Mouse (Mus musculus): ENCODE data around the gene 1700012A03Rik.

The 1700012A03Rik gene

GRCm38 (mm10) chr6:32049951-32050345 lies at the start of gene 1700012A03Rik:
1700012A03Rik (plus strand) TSS chr6:32050246.
- DNase-seq (ENCODE audit: low read depth, low spot score): no peak

- no peak for DNase-seq (ENCODE audit: low read depth, low spot score)
These were observed 45.8 kb upstream of the 1700012A03Rik start for GRCm38 (mm10) chr6:32004228-32004627.

DNA sequence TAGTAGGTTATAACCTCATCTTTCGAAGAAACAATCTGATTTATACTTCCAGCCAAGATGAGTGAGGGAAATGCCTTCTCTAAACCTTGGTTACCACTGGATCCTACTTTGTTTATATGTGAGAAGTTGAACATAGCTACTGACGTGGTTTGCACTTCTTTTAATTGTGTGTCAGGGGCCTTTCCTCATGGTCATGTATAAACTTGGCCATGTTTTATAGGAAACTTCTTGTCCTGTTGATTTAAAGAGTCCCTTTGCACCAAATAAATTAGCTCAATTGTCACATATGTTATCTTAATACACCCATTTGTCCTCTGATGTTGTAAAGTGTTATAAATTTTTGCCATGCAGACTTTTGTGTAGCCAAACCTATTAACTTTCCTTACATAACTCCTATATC lies 44.1 kb upstream of the 1700012A03Rik start:
- DNase-seq (ENCODE audit: low read depth, low spot score): no peak

GRCm38 (mm10) chr6:32006382-32006781 lies 43.7 kb upstream of the 1700012A03Rik start:
- no peak for DNase-seq (ENCODE audit: low read depth, low spot score)

GRCm38 (mm10) chr6:32007336-32007735 lies 42.7 kb upstream of the 1700012A03Rik start:
- peak; percentile 65 for DNase-seq (ENCODE audit: low read depth, low spot score)

GRCm38 (mm10) chr6:32016841-32017240 lies 33.2 kb upstream of the 1700012A03Rik start:
- peak; percentile 21 for DNase-seq (ENCODE audit: low read depth, low spot score)

- DNase-seq (ENCODE audit: low read depth, low spot score): peak; percentile 43
These were observed 32.5 kb upstream of the 1700012A03Rik start for GRCm38 (mm10) chr6:32017406-32018104.

DNA sequence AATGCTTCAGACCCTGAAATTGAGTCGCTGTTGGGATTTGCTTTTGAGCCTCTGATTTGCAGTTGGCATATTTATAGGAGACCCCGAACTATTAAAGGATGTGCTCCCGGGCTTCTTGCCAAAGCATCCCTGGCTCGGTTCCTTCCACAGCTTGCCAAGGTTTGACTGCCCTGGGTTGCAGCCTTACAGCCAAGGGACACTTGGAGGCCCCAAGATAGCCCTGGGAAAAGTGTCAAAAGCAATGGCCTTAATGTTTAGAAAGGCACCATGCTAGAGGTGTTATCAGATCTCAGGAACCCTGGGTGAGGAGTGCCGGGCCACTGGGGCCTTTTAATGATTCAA lies 32.0 kb upstream of the 1700012A03Rik start:
- DNase-seq (ENCODE audit: low read depth, low spot score): peak; percentile 62

DNA sequence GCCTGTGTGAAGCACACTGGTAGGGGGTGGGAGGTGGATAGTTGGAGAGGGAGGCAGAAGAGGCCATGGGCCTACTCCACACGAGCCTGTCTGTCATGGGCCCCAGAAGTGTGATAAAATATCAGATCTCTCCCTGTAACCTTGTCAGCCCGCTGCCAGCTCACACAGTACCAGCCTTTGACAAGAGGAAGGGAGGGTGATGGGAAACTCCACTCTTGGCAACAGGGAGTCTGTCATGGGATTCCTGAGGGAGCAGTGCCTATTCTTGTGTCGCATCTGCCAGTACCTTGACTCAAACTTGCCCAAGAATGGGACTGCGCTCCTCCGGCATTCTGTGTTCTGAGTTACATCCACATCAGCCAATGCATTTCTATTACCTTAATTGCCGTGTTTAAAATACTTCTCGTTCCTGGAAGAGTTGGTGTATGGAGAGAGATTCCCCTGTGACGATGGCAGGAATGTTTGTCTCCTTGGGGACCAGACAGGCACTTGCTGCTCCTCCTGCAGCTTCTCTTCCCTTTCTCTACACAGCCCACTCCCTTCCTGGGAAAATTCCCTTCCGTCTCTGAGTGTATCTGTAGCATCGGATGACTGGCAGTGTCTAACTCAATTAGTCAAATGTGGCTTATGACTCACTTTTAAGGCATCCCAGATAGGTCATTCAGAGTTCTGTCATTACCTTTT lies 28.1 kb upstream of the 1700012A03Rik start:
- peak; percentile 49 for DNase-seq (ENCODE audit: low read depth, low spot score)

DNA sequence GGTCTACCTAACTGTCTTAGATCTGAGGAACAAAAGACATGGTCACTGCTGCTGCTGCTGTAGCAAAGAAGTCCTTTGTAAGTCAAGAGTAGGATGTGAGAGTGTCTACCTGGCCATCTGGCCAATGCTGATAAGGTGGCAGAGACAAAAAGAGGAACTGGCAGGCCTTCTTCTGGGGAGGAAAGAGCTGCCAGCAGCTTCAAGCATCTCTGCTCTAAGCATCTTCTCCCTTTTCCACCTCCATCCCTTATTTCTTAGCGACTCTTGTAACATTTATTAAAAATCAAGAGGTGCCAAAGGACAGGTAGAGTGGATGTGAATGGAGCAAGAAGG lies 27.5 kb upstream of the 1700012A03Rik start:
- no peak for DNase-seq (ENCODE audit: low read depth, low spot score)

DNA sequence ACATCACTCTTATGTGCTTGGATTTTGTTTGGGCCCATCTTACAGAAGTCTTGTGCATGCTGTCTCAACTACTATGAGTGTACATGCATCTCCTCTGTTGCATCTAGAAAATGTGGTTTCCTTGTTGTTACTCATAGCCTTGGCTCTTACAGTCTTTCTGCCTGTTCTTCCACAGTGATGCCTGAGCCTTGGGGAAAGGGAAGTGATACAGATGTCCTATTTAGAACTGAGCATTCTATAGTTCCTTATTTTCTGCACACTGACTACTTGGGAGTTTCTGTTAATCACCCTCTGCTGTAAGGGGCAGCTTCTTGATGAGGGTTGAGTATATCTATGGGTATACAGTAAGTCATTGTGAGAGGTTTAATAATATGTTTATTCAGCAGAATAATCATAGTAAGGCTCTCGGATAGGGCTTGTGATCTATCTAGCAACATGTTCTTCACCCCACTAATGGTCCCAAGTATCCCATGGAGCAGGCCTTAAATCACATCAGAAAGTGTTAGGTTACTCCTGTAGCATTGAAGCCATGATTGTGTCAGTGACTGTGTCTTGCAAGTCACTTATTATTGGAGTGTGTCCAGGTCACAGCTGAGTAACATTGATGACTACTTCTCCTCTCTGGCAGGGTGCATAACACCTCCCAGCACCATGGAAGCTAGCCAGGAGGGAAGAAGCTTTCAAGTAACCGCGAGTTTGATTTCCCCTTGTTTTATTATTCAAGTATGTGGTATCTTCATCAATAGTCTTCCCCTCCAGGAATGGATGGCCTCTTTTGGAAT lies 21.6 kb upstream of the 1700012A03Rik start:
- no peak for DNase-seq (ENCODE audit: low read depth, low spot score)

DNA sequence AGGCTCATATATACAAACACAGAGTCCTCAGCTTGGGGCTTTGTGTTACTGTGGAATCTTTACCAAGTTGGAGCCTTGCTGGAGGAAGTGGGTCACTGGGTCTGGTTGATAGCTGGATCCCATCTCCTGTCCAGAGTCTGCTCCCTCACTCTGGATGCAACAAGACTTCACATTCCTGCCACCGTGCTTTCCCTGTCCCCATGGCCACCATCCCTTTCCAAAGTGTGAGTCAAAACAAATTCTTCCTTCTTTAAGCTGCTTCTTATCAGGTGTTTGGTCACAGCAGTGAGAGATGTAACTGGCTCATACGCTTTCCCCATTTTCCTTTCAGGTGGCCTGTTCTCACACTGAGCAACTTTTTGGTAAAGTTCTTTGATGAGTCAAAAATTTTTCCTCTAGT lies 15.8 kb upstream of the 1700012A03Rik start:
- DNase-seq (ENCODE audit: low read depth, low spot score): no peak

DNA sequence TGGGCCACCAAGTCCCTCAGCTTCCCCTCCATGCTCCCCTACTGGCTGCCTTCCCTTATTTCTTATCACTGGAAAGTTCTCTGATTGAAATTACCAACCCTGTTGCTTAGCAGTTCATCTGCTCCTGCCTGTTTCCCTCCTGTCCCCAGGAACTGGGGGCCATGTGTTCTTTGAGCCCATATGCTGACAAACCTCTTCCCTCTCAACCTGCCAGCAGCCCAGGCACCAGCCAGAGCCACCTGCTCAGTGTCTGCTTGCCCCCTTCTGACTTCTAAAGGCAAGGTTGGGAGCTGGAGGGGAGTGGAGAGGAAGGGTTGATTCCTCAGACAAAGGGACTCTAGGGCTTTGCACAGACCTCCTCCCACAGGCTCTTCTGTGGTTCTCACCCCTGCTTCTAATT lies 4.7 kb upstream of the 1700012A03Rik start:
- DNase-seq (ENCODE audit: low read depth, low spot score): peak; percentile 38

DNA sequence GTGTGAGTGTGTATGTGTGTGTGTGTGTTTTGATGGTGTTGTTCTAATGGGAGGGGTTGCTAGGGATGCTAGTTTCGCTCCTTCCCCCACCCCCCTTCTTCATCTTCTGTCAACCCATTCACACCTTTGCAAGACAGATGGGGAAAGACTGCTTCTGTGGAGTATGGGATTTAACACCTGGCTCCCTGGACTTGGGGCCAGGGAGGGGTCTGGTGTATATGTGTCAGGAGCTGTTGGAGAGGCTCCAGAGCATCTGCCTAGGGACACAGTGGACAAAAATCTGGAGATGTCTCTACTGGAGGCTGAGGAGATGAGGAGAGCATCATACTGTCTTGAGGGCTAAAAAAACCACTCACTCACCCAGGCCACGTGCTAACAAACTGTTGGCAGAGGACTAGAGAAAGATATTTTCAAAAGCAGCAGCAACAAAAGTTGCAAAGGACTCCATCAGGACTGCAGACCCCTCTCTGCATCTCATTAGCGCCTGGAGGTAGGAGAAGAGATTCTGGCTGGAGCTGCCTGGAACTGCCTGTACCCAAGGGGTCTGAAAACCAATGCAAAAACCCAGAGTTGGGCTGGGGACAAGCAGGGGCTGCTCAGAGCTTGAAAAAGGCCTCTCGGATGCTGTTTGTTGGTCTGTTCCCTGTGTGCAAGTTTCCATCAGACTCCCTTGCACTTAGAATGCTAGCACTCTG lies 643 bp upstream of the 1700012A03Rik start:
- DNase-seq (ENCODE audit: low read depth, low spot score): no peak

DNA sequence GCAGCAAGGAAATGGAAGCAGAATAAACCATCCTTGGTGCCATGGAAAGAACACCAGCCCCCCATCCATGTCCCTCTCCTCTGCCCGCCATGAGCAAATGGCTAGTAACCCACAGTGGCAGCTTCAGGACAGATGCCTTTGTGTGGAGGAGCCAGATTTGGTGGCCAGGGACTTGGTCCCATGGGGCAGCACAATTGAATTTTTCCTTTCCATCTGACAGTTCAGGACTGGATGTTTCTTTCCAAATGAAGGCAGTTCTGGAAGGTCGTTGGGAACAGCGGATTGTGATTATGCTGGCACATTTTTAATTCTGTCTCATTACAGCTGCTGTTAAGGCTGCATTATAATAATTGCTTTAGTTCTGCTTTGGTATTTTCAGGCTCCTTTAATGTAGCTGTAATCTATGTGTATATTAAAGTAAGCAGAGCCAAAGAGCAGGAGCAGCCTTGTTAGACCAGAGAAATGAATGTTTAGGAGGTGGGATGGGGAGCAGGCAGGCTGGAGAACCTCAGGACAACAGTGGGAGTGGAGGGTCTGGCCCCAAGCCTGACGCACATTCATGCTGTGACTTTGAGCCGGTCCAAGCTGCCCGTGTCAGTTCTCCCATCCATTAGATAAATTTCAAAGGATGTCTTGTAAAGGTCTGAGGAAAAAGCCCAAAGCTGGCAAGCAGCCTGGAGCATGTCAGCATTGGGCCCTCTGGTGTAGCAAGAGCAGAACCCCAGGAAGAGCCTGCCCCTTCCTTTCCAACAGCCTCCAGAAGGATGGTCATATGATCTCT lies 2.3 kb downstream of the 1700012A03Rik start:
- DNase-seq (ENCODE audit: low read depth, low spot score): peak; percentile 23

- no peak for DNase-seq (ENCODE audit: low read depth, low spot score)
These were observed 6.5 kb downstream of the 1700012A03Rik start for GRCm38 (mm10) chr6:32056525-32056924.

- no peak for DNase-seq (ENCODE audit: low read depth, low spot score)
These were observed 8.5 kb downstream of the 1700012A03Rik start for GRCm38 (mm10) chr6:32058571-32058970.

DNA sequence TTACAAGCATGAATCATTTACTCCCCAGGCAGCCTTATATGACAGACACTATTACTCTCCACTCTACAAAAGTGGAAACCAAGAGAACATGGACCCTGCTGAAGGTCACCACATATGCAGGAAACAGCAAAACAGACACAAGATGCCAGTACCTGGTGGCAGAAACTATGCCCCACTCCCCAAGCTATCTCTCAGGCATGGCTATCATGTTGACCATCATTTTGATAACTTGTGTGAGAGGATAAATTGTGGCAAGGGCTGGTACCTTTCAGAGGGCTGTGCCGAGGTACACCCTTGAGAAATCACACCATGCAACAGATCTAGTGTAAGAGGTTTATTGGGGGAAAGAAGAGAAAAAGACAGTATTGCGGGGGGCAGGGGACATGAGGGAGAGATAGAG lies 10.6 kb downstream of the 1700012A03Rik start:
- DNase-seq (ENCODE audit: low read depth, low spot score): no peak

DNA sequence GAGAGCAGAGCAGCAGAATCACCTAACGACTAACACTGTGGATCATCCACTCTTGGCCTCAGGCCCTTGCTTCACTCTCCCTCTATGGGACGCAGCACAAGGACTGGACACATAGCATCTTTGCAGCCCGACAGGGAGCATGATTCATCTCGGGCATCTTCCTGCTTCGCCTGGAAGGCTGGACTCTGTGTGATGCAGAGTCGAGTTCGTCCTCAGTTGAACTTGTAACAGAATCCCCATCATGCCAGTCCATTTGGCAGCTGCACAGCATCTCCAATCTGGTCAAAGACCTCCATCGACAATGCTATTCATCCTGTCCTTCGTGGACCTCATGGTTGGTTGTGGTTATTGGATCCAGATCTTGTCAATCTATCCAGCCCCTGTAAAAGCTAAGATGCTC lies 11.2 kb downstream of the 1700012A03Rik start:
- no peak for DNase-seq (ENCODE audit: low read depth, low spot score)

DNA sequence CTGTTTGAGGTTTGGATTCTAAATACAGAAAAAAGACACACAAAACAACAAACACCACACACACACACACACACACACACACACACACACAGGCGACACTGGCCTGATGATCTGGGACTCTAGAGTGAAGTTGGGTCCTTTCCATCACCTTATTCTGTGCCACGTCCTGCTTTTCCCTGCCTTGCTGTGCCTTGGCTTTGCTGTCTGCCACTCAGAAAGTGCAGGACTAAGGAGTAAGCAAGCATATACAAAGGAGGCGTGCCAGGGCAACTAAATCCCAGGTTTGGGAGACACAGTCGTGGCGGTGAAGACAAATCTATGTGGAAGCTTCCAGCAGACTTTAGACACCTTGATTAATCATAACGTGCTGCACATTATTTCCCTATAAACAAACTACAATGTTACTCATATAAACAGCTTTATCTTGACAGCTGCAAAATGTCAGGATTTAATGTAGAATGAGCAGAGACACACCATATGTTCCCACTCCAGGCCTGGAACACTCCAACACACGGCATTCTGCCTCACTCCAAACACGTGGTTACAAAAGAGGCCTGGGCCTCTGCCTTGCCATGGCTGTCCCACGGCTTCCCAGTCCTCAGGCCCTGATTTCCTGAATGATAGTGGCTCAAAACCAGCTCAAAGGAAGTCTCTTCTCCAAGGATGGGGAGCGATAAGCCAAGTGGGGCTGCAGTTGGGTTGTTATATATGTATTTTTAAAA lies 15.9 kb downstream of the 1700012A03Rik start:
- DNase-seq (ENCODE audit: low read depth, low spot score): peak; percentile 34

DNA sequence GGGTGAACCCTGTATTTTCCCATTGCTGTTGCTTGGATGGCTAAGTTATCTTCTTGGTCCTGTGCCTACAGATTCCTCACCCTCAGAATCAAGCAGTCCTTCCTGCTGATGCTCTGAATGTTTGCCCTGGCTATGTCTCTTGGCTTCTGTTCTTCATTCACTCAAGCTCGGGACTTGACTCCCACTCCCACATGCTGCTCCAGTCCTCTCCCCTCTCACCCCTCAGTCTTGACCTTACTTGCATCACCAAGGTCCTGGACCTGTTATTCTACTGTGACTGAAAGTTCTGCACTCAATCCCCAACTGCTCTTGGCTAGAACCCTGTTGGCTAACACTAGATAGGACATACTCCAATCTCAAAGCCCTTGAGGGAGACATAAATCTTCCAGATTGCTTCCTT lies 22.1 kb downstream of the 1700012A03Rik start:
- no peak for DNase-seq (ENCODE audit: low read depth, low spot score)

Data from brain, adult 2 months (tissue).